Mouse (Mus musculus) brain, adult 10 weeks (tissue): ENCODE measurements around the gene Smchd1. TPM values are rescaled to one million over a fixed set of nuclear protein-coding genes. Genes with fewer than 3 reads are reported as not detected.

Experiments
- polyA plus RNA-seq: library from polyadenylated mRNA; stranded (reverse); fragments of 350-450 nt; fragmentation: Illumina TruSeq; extraction: RNeasy Lipid Tissue Mini Kit (QIAGEN cat#74804); gene quantifications from one replicate; pipeline ENCODE4 v1.2.3, GENCODE M21; 2015; ENCODE audit warnings: low read depth, low replicate concordance

Gene Smchd1
- polyA plus RNA-seq, result 25.1 TPM

DNA sequence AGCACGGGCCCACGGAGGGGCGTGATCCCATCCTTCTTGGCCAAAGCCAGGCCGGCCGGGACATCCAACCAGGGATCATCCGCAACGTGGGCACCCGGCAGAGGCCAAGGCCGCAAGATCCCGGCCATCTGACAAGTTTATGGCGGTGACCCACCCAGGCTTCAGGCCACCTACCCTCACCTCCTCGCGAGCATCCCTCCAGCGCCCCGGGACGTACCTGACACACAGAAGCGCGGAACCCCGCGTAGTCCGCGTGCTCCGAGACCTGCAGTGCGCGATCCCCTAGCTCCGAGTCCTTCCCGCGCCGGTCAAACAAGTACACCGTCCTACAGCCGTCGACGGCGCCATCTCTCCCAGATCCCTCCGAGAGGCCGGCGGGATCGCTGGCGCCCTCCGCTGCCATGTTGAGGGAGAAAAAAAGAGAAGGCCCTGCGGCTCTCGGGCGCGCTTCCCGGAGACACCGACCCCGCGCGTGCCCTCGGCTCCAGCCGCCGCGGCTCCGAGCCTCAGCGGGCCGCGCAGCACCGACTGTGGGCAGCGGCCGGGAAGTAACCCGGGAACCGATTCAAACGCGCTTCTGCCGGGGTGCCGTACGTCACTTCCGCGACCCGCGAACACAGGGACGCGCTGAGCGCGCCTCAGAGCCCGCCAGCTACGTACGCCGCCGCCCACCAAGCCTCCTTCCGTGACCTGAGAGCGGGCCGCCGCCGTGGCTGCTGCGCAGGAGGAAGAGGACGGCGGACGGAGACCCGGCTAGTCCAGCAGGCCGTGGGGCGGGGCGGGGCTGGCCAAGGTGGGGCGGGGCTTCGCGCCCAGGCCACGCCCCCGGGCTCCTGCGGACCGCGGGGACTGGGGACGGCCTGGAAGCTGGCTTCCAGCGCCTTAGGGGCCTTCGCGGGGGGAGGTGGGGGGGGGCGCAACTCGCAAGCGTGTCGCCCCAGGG is at the start of gene Smchd1:
Gene Smchd1, minus strand, starts transcription at position 582 of the 943 bp plus-strand sequence.

DNA sequence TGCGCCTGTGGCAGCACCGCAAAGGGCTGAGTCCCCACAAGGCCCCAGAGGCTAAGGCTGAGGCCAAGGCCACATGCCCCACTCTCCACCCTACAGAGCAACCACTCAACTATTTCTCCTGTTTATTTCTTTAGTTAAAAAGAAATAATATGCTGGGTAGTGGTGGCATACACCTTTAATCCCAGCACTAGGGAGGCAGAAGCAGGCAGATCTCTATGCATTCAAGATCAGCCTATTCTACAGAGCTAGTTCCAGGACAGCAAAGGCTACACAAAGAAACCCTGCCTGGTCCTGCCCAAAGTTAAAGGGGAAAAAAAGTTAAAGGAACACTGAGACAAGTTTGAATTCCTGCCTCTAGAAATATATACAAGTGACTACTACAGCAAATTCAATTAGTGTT is 15.3 kb downstream of the Smchd1 start, which contains the start of gene Gm4707:
Gene Gm4707, minus strand, starts transcription at position 101 of the 400 bp plus-strand sequence.

DNA sequence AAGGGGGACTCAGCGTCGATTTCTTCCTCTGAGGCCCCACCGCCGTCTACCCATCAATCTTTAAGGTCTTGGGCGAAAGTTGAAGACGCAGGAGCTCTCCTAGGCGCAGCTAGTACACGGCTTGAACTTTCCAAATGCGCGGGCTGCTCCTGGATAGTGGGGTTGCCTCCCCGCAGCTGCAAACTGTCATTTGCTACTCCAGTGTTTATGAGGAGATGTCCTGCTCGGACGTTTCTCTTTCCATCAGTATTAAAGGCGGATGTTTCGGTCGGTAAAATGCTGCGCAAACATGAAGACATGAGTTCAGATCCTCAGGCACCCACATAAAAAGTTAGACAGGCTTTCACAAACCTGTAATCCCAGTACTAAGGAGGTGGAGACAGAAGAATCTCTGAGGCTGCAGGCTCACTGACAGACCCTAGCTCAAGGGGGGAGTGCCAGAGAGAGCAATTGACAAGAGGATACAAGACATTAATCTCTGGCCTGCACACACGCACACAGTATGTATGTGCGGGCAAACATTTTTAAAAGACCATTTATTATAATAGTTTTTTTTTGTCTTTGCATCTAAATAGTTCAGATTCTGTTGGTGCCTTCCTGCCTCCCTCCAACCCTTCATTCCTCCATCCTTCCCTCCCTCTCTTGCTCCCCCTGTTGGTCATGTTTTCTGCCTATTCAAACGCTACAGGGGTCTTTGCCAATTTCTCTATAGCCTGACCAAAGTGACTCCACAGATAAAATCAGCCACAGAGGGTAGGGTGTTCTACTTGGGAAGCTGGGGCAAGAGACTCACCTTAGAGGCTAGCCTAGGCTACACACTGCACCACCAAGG is 163.6 kb downstream of the Smchd1 start, which contains the start of gene Emilin2:
Gene Emilin2, minus strand, starts transcription at position 639 of the 832 bp plus-strand sequence.

Other genes starting within 250 kb of the Smchd1 start
- gene Emilin2, start 163.4 kb downstream of the Smchd1 start, polyA plus RNA-seq, result 2.3 TPM
- gene Gm4707, start 15.4 kb downstream of the Smchd1 start, polyA plus RNA-seq, result not detected
- gene Ndc80, start 51.5 kb upstream of the Smchd1 start, polyA plus RNA-seq, result 0.37 TPM
- gene Spdya, start 76.7 kb upstream of the Smchd1 start, polyA plus RNA-seq, result 2.3 TPM
- gene Wdr43, start 140.6 kb upstream of the Smchd1 start, polyA plus RNA-seq, result 32.2 TPM
- gene Togaram2, start 197.9 kb upstream of the Smchd1 start, polyA plus RNA-seq, result 1.8 TPM